Mouse (Mus musculus) G1E (cell line): ENCODE measurements around the gene Kctd6. TPM values are rescaled to one million over a fixed set of nuclear protein-coding genes. Genes with fewer than 3 reads are reported as not detected.

Source experiments
- ATAC-seq: 2 replicates; pipeline ENCODE4 v1.8.0; 2016; ENCODE audit warnings: mild to moderate bottlenecking; ENCODE audit not compliant: insufficient number of reproducible peaks, poor library complexity, low FRiP score, severe bottlenecking; ENCODE audit errors: extremely low read depth
- DNase-seq: peaks from one replicate; pipeline ENCODE4 v3.0.0; 2012; ENCODE audit warnings: low spot score
- H3K27me3 ChIP-seq: 2 replicates; pipeline ENCODE4 v1.6.1; 2012; ENCODE audit warnings: mild to moderate bottlenecking, low read length, inconsistent platforms; ENCODE audit not compliant: insufficient read depth
- H3K36me3 ChIP-seq: replicated peaks from 2 replicates; pipeline ENCODE3; 2012; ENCODE audit warnings: mild to moderate bottlenecking, inconsistent platforms
- H3K4me1 ChIP-seq: 2 replicates; pipeline ENCODE4 v1.6.1; 2012; ENCODE audit warnings: low read depth, low read length, inconsistent platforms, mixed read lengths; ENCODE audit not compliant: insufficient read depth
- H3K4me3 ChIP-seq: 2 replicates; pipeline ENCODE4 v1.5.1; 2012; ENCODE audit warnings: low read depth, mild to moderate bottlenecking, inconsistent platforms, low read length, moderate library complexity, mixed read lengths
- H3K9me3 ChIP-seq: replicated peaks from 2 replicates; pipeline ENCODE4 v1.6.1; 2012; ENCODE audit warnings: inconsistent platforms
- CTCF ChIP-seq: IDR thresholded peaks from 2 replicates; pipeline ENCODE4 v1.5.1; 2012; ENCODE audit warnings: low read depth, low read length, inconsistent platforms, mixed read lengths
- GATA1 ChIP-seq: IDR thresholded peaks from 2 replicates; pipeline ENCODE4 v1.6.1; 2012; ENCODE audit warnings: borderline replicate concordance, low read length, inconsistent platforms, mixed read lengths
- GATA2 ChIP-seq: IDR thresholded peaks from 2 replicates; pipeline ENCODE4 v1.6.1; 2012; ENCODE audit warnings: low read depth, low read length, inconsistent platforms, borderline replicate concordance
- POLR2AphosphoS5 ChIP-seq: IDR thresholded peaks from 2 replicates; pipeline ENCODE4 v1.6.1; 2012; ENCODE audit warnings: low read depth, low read length, inconsistent platforms; ENCODE audit not compliant: insufficient replicate concordance
- TAL1 ChIP-seq: conservative IDR thresholded peaks from 2 replicates; pipeline ENCODE4 v1.6.1; 2012; ENCODE audit warnings: low read depth, low read length, inconsistent platforms, mixed read lengths
- polyA plus RNA-seq: library from polyadenylated mRNA; stranded (reverse); fragments of >175 nt; gene quantifications from 2 replicates; pipeline ENCODE4 v1.2.3, GENCODE M21; 2012
- total RNA-seq, 2 experiments: library from RNA; stranded (forward) in 1 of 2; stranded (reverse) in 1 of 2; fragments of 200-1000 nt in 1 of 2; fragments of >200 nt in 1 of 2; fragmentation: Nextera tagmentation in 1 of 2; gene quantifications; 2 replicates each; pipeline ENCODE4 v1.2.3; 2014 to 2017

The Kctd6 gene
- total and polyA plus RNA-seq, 3 experiments, result 0.70 to 9.9 (median 3.1) TPM

DNA sequence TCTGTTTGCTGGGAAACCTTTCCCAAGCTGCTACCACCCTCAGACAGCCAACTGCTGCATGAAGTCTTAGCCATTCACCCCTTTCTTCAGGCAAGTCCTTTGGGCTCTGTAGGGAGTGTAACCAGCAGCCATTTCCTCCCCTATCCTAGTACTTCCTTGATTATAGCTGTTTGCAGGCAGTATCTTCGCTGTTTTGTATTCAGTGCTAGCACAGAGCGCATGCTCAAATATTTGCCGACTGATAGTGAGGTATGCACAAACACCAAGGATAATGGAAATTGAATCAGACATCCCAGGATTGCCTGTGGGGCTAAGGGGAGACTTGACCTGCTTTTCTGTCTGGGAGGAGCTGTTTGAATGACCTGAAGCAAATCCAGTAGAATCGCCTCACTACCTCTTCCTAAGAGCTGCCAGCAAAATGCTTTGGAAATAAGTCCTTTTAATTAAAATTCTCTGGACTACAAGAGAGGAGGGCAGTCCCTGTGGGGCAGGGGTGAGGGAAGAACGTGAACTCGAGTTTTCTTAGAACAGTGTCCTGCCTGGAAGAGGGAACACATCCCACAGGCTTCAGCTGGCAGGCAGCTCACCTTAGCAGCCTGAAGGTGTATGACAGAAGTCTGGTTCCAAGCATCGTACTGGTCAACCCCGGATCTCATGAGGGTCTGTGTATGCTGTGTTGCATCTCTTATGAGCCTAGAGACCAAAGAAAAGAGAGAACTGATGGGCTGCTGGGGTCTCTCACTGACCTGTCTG is 29.4 kb downstream of the Kctd6 start:
- no peaks in the 10 kb centered on the region for H3K4me1 ChIP-seq
- DNase-seq (no peak), ATAC-seq (no peak)
- no peaks in the 10 kb centered on the region for H3K9me3 ChIP-seq
- H3K27me3 ChIP-seq, result peaks cover 8% of the 10 kb centered on the region
- no peak overlapping the region for H3K4me3 ChIP-seq
- TF ChIP-seq GATA1, result no peak
- no peak for TF ChIP-seq TAL1
- TF ChIP-seq CTCF, result no peak
- no peak for TF ChIP-seq POLR2AphosphoS5
- no peak for TF ChIP-seq GATA2
- H3K36me3 ChIP-seq, result no peaks in the 10 kb centered on the region

DNA sequence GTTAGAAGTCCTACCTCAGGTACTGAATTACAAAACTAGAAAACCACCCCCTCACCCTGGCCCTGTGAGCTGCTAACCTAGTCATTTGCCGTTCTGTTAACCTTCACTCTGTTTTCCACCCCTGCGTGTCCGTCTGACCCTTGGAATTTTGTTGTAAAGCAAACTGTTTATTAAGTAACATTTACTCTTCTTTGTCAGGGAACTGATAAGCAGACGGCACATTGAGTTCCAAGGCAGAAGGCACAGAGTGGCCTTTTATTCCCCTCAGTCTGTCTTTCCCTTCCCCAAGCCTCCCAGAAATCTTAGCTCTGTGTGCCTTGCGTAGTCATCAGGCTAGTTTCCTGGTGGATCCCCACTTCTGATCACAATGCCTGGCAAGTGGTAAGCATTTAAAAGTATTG is 30.3 kb downstream of the Kctd6 start:
- Histone ChIP-seq H3K36me3 (no peaks in the 10 kb centered on the region), H3K4me1 (no peaks in the 10 kb centered on the region), H3K4me3 (no peak overlapping the region), H3K9me3 (no peaks in the 10 kb centered on the region), H3K27me3 (peaks cover 8% of the 10 kb centered on the region)
- ATAC-seq (no peak), DNase-seq (no peak)
- TF ChIP-seq TAL1, result no peak
- no peak for TF ChIP-seq GATA1
- TF ChIP-seq GATA2, result no peak
- no peak for TF ChIP-seq POLR2AphosphoS5
- no peak for TF ChIP-seq CTCF

DNA sequence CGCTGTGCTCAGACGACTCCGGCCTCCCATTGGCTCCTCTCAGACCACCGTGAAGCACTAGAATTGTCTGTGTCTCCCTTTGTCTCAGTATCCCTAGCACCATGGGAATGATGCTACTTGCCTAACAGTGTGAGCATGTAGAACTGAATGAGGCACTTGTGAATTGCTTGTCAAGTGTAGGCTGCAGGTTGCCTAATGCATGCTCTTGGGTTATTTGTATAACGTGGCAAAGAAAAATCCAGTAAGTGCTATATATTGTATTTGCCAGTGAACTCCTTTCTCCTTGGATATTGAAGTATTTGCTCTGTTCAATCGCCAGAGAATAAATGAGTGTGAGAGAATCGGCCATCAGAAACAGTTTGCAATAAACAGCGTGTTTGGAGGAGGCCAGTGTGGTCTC is 32.9 kb downstream of the Kctd6 start:
- H3K27me3 ChIP-seq, result peaks cover 14% of the 10 kb centered on the region
- no peaks in the 10 kb centered on the region for H3K9me3 ChIP-seq
- no peak overlapping the region for H3K4me3 ChIP-seq
- H3K36me3 ChIP-seq, result no peaks in the 10 kb centered on the region
- ATAC-seq, result no peak
- TF ChIP-seq POLR2AphosphoS5, result no peak
- no peak for DNase-seq
- no peaks in the 10 kb centered on the region for H3K4me1 ChIP-seq

DNA sequence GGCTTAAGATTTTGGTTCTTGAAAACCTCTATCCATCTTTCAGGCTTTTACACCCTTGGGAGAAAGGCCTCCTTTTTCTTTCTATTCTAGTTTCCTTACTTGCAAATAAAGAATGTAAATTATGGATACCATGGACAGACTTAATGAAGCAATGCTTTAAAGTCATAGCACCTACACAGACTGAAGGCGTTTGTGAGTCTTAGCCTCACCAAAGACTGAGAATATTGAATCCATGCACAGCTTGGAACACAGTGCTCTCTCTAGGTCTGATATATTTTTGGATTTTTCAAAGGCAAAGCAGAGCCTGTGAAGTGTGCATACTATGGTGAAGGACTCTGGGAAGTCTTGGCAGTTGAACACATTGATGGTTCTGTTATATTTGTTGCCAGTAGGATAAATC is 35.3 kb downstream of the Kctd6 start:
- TF ChIP-seq POLR2AphosphoS5, result no peak
- TF ChIP-seq GATA2, result no peak
- TF ChIP-seq GATA1, result no peak
- no peak for TF ChIP-seq CTCF
- no peak for TF ChIP-seq TAL1
- no peak overlapping the region for H3K4me3 ChIP-seq
- H3K36me3 ChIP-seq, result no peaks in the 10 kb centered on the region
- H3K27me3 ChIP-seq, result peaks cover 10% of the 10 kb centered on the region
- no peak for ATAC-seq
- DNase-seq, result no peak
- no peaks in the 10 kb centered on the region for H3K9me3 ChIP-seq
- no peaks in the 10 kb centered on the region for H3K4me1 ChIP-seq

DNA sequence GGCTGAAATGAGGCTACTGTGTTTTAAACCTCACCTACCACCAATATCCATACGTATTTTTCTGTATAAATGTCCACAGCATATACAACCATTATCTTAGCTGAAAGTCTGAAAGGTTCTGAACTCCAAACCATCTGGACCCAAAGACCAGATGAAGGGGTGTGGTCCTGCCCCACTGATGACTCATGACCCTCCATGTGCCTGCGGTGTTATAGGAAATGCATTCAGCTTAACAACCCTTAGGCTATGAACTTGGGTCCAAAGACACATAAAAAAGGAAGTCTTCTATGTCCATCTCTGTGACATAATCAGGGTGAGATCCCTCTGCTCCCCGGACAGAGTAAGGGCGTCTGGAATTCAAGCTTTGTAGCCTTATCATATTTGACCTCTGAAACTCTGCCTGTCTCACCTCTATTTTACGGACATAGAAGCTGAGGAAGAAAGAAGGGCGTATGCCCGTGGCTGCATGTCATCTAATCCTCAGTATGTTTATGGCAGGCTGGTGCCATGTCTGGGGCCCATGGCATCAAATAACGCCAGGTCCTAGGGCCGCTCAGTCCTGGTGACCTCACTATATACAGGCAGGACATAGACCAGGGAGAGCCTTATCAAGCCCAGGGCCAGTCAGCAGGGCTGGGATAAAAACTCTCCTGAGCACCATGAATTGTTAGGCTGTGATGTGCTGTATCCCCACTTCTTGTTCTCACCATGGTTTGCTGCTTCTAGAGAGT is 36.4 kb downstream of the Kctd6 start:
- DNase-seq, result no peak
- no peaks in the 10 kb centered on the region for H3K36me3 ChIP-seq
- TF ChIP-seq GATA1 (no peak), GATA2 (no peak), CTCF (no peak), POLR2AphosphoS5 (no peak), TAL1 (no peak)
- no peak for ATAC-seq
- H3K4me1 ChIP-seq, result no peaks in the 10 kb centered on the region
- H3K27me3 ChIP-seq, result peaks cover 10% of the 10 kb centered on the region
- H3K4me3 ChIP-seq, result no peak overlapping the region
- no peaks in the 10 kb centered on the region for H3K9me3 ChIP-seq

DNA sequence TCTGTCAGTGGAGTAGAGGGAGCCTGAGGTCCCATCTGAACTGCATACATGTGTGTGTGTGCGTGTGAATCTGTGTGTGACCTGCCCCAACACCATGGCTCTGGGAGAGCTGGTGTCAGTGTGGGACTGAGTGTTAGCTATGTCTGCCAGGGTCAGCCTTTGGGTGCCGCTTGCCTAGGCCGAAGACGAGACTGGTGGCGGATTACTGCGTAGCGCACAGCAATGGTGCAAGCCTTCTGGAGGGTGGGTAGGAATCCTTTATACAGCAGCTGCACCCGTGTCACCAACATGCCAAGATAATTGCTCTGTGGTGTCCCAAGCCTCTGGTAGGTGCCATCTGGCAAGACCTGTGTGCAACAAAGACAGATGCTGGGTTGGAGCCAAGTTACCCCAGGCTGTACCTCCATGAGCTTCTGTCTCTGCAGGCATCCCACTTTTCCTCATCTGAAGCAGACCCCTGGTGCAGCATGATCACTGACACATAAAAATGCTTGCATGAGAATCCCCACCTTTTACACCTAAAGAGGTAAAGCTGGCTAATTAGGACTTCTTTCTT is 37.5 kb downstream of the Kctd6 start:
- peaks cover 13% of the 10 kb centered on the region for H3K27me3 ChIP-seq
- H3K9me3 ChIP-seq, result no peaks in the 10 kb centered on the region
- ATAC-seq, result no peak
- H3K4me3 ChIP-seq, result no peak overlapping the region
- H3K4me1 ChIP-seq, result no peaks in the 10 kb centered on the region
- no peak for DNase-seq
- no peak for TF ChIP-seq POLR2AphosphoS5
- H3K36me3 ChIP-seq, result no peaks in the 10 kb centered on the region
